Mouse (Mus musculus) midbrain, embryonic 11.5 days (tissue): ENCODE data around the gene Plekhg1. TPM values are rescaled to one million over a fixed set of nuclear protein-coding genes. Genes with fewer than 3 reads are reported as not detected.

Experiments
- ATAC-seq: fragments of 200-750 bp; cut with Nextera tagmentation; 2 replicates; pipeline ENCODE4 v1.8.0; 2017; ENCODE audit warnings: moderate TSS enrichment, moderate library complexity; ENCODE audit not compliant: low FRiP score
- DNase-seq: peaks from one replicate; pipeline ENCODE4 v3.0.0; 2015; ENCODE audit warnings: low spot score; ENCODE audit errors: missing footprints
- H3K27ac ChIP-seq: fragments of 300-500 bp; sonication (generic); 2 replicates; pipeline ENCODE4 v1.5.1; 2014; ENCODE audit warnings: low read depth, low read length
- H3K27me3 ChIP-seq: fragments of 300-500 bp; sonication (generic); 2 replicates; pipeline ENCODE4 v1.6.1; 2014; ENCODE audit warnings: mild to moderate bottlenecking, low read length, moderate library complexity, mixed read lengths; ENCODE audit not compliant: control insufficient read depth, insufficient read depth
- H3K36me3 ChIP-seq: fragments of 300-500 bp; sonication (generic); 2 replicates; pipeline ENCODE4 v1.6.1; 2014; ENCODE audit warnings: mild to moderate bottlenecking, low read length, moderate library complexity, mixed read lengths; ENCODE audit not compliant: control insufficient read depth, insufficient read depth
- H3K4me1 ChIP-seq: fragments of 300-500 bp; sonication (generic); 2 replicates; pipeline ENCODE4 v1.6.1; 2014; ENCODE audit warnings: low read length; ENCODE audit not compliant: control insufficient read depth, insufficient read depth
- H3K4me2 ChIP-seq: fragments of 300-500 bp; sonication (generic); 2 replicates; pipeline ENCODE4 v1.6.1; 2014; ENCODE audit warnings: mild to moderate bottlenecking, moderate library complexity
- H3K4me3 ChIP-seq: fragments of 300-500 bp; sonication (generic); 2 replicates; pipeline ENCODE4 v1.5.1; 2014; ENCODE audit warnings: low read depth, low read length
- H3K9ac ChIP-seq: fragments of 300-500 bp; sonication (generic); 2 replicates; pipeline ENCODE4 v1.6.1; 2014; ENCODE audit warnings: low read length
- H3K9me3 ChIP-seq: fragments of 300-500 bp; sonication (generic); 2 replicates; pipeline ENCODE4 v1.6.1; 2016; ENCODE audit warnings: low read length; ENCODE audit not compliant: control insufficient read depth
- WGBS: fragments of 180-500 bp; shearing (Covaris S2); extraction: QIAGEN DNeasy Blood & Tissue Kit; methylation state at CpG from one replicate; pipeline ENCODE4 v1.1.7; 2014; 5-methylcytosine and 5-hydroxymethylcytosine counted together
- polyA plus RNA-seq: library from polyadenylated mRNA; unstranded; fragments of >200 nt; fragmentation: Nextera tagmentation; extraction: Ambion mirVana; gene quantifications from 2 replicates; pipeline ENCODE4 v1.2.1, GENCODE M21; 2014

Gene Plekhg1
- polyA plus RNA-seq, 1 experiment from 2014 or later: 16.8 TPM

GRCm38 (mm10) chr10:3990295-3990883 lies 250.2 kb downstream of the Plekhg1 start:
- Histone ChIP-seq H3K36me3 (peaks cover 5% of the 10 kb centered on the region; the same call in 1 of the 2 replicates), H3K27ac (no peak overlapping the region), H3K4me1 (no peaks in the 10 kb centered on the region), H3K9ac (no peak overlapping the region), H3K4me3 (no peak overlapping the region), H3K27me3 (no peaks in the 10 kb centered on the region), H3K9me3 (no peaks in the 10 kb centered on the region), H3K4me2 (no peak overlapping the region)
- ATAC-seq (no peak), DNase-seq (no peak)
- WGBS: 92% methylated on average over 6 of the region's 6 CpGs

GRCm38 (mm10) chr10:3993365-3994102 lies 253.4 kb downstream of the Plekhg1 start:
- no peak for DNase-seq
- H3K4me2 ChIP-seq: no peak overlapping the region
- H3K4me1 ChIP-seq: no peaks in the 10 kb centered on the region
- 90% methylated on average over 8 of the region's 8 CpGs for WGBS
- no peak overlapping the region for H3K4me3 ChIP-seq
- no peak for ATAC-seq
- no peaks in the 10 kb centered on the region for H3K27me3 ChIP-seq
- H3K9ac ChIP-seq: no peak overlapping the region
- no peaks in the 10 kb centered on the region for H3K9me3 ChIP-seq
- no peak overlapping the region for H3K27ac ChIP-seq
- H3K36me3 ChIP-seq: peaks cover 5% of the 10 kb centered on the region; the same call in 1 of the 2 replicates

DNA sequence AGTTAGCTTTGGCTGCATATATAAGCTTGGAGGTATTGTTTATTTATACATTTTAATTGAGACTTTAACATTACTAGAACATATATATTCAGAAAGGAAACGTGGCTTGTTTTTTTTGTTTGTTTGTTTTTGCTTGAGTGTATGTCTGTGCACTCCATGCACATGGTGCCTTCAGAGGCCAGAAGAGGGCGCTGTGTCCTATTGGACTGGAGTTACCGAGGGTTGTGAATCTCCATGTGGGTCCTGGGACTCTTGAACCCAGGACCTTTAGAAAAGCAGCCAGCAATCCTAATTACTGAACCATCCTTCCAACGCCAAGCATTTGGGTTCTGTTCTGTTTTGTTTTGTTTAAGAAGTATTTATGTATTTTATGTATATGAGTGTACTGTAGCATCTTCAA lies 255.1 kb downstream of the Plekhg1 start:
- Histone ChIP-seq H3K36me3 (no peaks in the 10 kb centered on the region; the same call in 1 of the 2 replicates), H3K27ac (no peak overlapping the region), H3K4me3 (no peak overlapping the region), H3K9me3 (no peaks in the 10 kb centered on the region), H3K4me1 (no peaks in the 10 kb centered on the region), H3K4me2 (no peak overlapping the region), H3K27me3 (no peaks in the 10 kb centered on the region), H3K9ac (no peak overlapping the region)
- ATAC-seq (no peak), DNase-seq (no peak)
- 84% methylated on average over 4 of the region's 4 CpGs for WGBS

- peak; percentile 78 for ATAC-seq
- Histone ChIP-seq H3K4me2 (no peak overlapping the region), H3K9ac (no peak overlapping the region), H3K4me3 (no peak overlapping the region), H3K36me3 (no peaks in the 10 kb centered on the region), H3K9me3 (no peaks in the 10 kb centered on the region), H3K4me1 (no peaks in the 10 kb centered on the region), H3K27me3 (no peaks in the 10 kb centered on the region), H3K27ac (no peak overlapping the region)
- WGBS: 61% methylated on average over 15 of the region's 15 CpGs
- peak; percentile 92 for DNase-seq
Observed at GRCm38 (mm10) chr10:3996170-3996876, 256.2 kb downstream of the Plekhg1 start.

DNA sequence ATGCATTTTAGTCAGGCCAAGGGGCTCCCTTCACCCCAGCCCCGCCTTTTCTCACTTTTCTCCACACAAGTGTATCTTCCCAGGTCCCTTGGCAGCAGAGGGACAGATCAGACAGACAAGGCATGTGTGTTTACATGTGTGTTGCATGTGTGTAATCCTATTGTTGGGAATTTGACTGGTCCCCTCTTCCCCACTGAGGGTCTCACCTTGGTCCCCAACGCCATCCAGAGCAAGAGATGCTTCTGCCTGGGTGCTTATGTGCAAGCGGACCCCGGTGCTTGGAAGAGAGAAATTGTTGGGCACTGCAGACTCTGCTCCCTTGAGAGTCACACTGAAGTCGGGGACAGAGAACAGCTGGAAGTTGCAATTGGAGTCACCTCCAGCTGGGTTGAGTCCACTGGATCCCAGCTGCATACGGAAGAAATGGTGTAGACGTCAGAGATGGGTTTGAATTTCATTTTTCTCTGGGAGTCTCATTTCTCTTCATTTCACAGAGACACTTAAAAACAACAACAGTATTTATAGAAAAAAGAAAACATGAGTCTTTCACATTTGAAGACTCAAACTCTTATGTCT lies 257.8 kb downstream of the Plekhg1 start:
- WGBS: 92% methylated on average over 7 of the region's 7 CpGs
- Histone ChIP-seq H3K4me1 (no peaks in the 10 kb centered on the region), H3K9ac (no peak overlapping the region), H3K27ac (no peak overlapping the region), H3K27me3 (no peaks in the 10 kb centered on the region), H3K9me3 (no peaks in the 10 kb centered on the region), H3K36me3 (no peaks in the 10 kb centered on the region), H3K4me2 (no peak overlapping the region), H3K4me3 (no peak overlapping the region)
- DNase-seq (no peak), ATAC-seq (no peak)

GRCm38 (mm10) chr10:4002711-4003110 lies 262.5 kb downstream of the Plekhg1 start:
- Histone ChIP-seq H3K4me3 (no peak overlapping the region), H3K4me2 (no peak overlapping the region), H3K36me3 (no peaks in the 10 kb centered on the region), H3K9ac (no peak overlapping the region), H3K9me3 (no peaks in the 10 kb centered on the region), H3K4me1 (no peaks in the 10 kb centered on the region), H3K27me3 (no peaks in the 10 kb centered on the region), H3K27ac (no peak overlapping the region)
- WGBS: 92% methylated on average over 5 of the region's 5 CpGs
- DNase-seq (no peak), ATAC-seq (no peak)

DNA sequence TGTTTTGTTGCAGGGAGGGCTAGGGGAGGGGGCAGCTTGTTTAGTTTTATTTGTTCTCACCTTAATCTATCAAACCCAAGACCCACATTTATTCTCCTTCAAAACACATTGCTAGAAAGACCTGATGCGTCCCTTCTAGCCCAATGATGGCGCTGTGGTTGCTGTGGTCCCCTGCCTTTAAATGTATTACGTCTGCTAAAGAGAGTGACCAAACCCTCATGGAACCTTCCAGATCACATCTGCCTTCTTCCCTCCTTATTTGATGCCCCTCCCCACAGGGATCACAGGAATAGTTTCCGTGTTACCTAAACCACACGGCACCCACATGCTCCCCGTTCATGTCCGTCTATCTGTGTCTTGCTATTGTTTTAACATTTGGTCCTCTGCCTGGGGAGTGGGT lies 265.0 kb downstream of the Plekhg1 start:
- ATAC-seq: no peak
- WGBS: 83% methylated on average over 7 of the region's 7 CpGs
- Histone ChIP-seq H3K27me3 (no peaks in the 10 kb centered on the region), H3K4me2 (no peak overlapping the region), H3K4me1 (no peaks in the 10 kb centered on the region), H3K9me3 (no peaks in the 10 kb centered on the region), H3K36me3 (no peaks in the 10 kb centered on the region), H3K9ac (no peak overlapping the region), H3K27ac (no peak overlapping the region), H3K4me3 (no peak overlapping the region)
- DNase-seq: no peak

DNA sequence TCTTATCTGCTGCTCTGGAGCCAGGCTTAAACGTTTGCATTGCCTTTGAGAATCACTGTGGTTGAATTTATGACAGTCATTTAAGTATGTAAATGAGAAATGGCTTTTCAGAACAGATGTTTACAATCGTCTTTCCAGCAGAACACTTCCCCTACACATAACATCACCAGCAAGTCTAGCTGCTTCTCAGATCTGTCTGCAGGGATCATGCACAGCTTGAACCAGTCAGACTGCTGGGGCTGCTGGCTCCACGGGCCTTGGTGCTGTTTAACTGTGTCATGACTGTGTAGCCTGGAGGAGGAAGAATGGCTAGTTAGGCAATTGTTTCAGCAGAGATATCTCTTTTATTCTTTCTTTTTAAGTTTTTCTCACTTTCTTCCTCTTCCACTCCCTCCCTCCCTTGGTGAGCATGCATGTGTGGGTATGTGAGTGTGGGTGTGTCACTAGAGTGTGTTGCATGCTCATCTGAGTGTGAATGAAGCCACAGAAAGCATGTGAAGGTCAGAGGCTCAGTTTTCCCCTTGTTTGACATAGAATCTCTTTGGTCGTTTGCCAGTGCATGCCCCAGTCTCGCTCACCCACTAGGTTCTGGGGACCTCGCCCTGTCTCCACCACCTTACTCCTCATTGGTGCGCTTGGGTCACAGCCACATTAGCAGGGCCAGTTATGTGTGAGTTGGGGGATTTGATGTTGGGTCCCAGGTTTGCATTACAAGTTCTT lies 266.3 kb downstream of the Plekhg1 start:
- DNase-seq (no peak), ATAC-seq (no peak)
- Histone ChIP-seq H3K9me3 (no peaks in the 10 kb centered on the region), H3K9ac (no peak overlapping the region), H3K36me3 (no peaks in the 10 kb centered on the region), H3K4me3 (no peak overlapping the region), H3K4me2 (no peak overlapping the region), H3K27ac (no peak overlapping the region), H3K4me1 (no peaks in the 10 kb centered on the region), H3K27me3 (no peaks in the 10 kb centered on the region)
- WGBS: 83% methylated on average over 7 of the region's 7 CpGs
